Mouse (Mus musculus) thymus, adult 2 months (tissue): ENCODE measurements around the gene Sema4d. TPM values are rescaled to one million over a fixed set of nuclear protein-coding genes. Genes with fewer than 3 reads are reported as not detected.
A peak's percentile ranks its signal among the peaks of the same experiment; 100 is the strongest.

Experiments used
- DNase-seq: peaks from one replicate; pipeline ENCODE4 v3.0.0; 2021
- H3K27ac ChIP-seq: fragments of 200-500 bp; 2 replicates; pipeline ENCODE4 v1.5.1; 2012; ENCODE audit warnings: low read length, control low read depth; ENCODE audit not compliant: control insufficient read depth, insufficient read depth
- H3K27me3 ChIP-seq: fragments of 200-500 bp; 2 replicates; pipeline ENCODE4 v1.6.1; 2012; ENCODE audit warnings: mild to moderate bottlenecking, low read length, moderate library complexity, mixed read lengths; ENCODE audit not compliant: control insufficient read depth, insufficient read depth
- H3K36me3 ChIP-seq: fragments of 200-500 bp; 2 replicates; pipeline ENCODE4 v1.6.1; 2012; ENCODE audit warnings: mild to moderate bottlenecking, low read length, moderate library complexity; ENCODE audit not compliant: control insufficient read depth, insufficient read depth
- H3K4me1 ChIP-seq: fragments of 200-500 bp; replicated peaks from 2 replicates; pipeline ENCODE4 v1.6.1; 2012; ENCODE audit warnings: low read length; ENCODE audit not compliant: control insufficient read depth, insufficient read depth
- H3K4me3 ChIP-seq: fragments of 200-500 bp; 2 replicates; pipeline ENCODE4 v1.5.1; 2012; ENCODE audit warnings: mild to moderate bottlenecking, low read length, control low read depth, moderate library complexity; ENCODE audit not compliant: control insufficient read depth, insufficient read depth
- CTCF ChIP-seq: fragments of 200-500 bp; IDR thresholded peaks from 2 replicates; pipeline ENCODE4 v1.5.1; 2012; ENCODE audit warnings: mild to moderate bottlenecking, control low read depth, low read length, moderate library complexity, borderline replicate concordance; ENCODE audit not compliant: control insufficient read depth, poor library complexity, insufficient read depth; ENCODE audit errors: extremely low read depth
- POLR2A ChIP-seq: fragments of 200-500 bp; IDR thresholded peaks from 2 replicates; pipeline ENCODE4 v1.6.1; 2012; ENCODE audit warnings: mild to moderate bottlenecking, low read length, control low read depth, moderate library complexity; ENCODE audit not compliant: control insufficient read depth, poor library complexity, insufficient read depth; ENCODE audit errors: extremely low read depth
- WGBS: fragments of 180-500 bp; shearing (Covaris S2); methylation state at CpG from one replicate; pipeline ENCODE4 v1.1.7; 2018; 5-methylcytosine and 5-hydroxymethylcytosine counted together
- polyA plus RNA-seq: library from polyadenylated mRNA; depleted of rRNA; stranded (reverse); fragments of >200 nt; gene quantifications from 2 replicates; pipeline ENCODE4 v1.2.3, GENCODE M21; 2012

The Sema4d gene
- polyA plus RNA-seq, 1 experiment = 156 TPM

DNA sequence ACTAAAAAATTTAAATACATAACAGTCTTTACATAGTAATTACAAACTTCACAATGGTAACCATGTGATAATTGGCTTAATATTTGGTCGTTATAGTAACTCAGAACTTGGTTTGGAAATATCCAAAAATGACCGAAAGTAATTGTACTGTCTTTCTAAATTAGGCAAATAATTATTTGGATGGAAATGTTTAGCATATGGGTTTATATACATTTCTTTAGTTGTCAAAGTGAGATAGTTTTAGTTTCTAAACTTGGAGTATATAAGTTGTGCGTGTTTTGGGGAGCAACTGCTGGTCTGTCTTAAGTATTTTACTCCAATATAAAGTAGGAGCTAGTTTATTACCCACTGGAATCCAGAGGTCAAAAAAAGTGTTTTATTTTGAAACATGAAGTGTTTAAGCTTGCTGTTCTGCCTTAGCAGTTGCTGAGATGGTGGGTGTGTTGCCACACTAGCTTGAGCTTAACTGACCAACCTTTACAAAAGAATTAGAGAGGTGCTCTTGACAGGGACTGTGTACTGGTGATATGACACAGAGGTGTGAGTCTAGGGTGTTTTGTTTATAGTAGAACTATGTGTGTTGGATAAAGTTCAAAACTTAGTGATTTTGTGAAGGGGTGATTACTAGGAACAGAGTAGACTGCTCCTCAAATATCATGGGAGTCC, 147.1 kb downstream of the Sema4d start:
- WGBS = 21% methylated on average over 3 of the region's 3 CpGs
- TF ChIP-seq CTCF = no peak
- no peak for TF ChIP-seq POLR2A
- Histone ChIP-seq H3K27me3 (no peaks in the 10 kb centered on the region), H3K4me1 (peaks cover 14% of the 10 kb centered on the region), H3K36me3 (no peaks in the 10 kb centered on the region), H3K4me3 (no peak overlapping the region), H3K27ac (no peak overlapping the region)
- DNase-seq = no peak

GRCm38 (mm10) chr13:51645872-51646271, 147.7 kb downstream of the Sema4d start:
- no peak for TF ChIP-seq CTCF
- no peak for TF ChIP-seq POLR2A
- H3K27ac ChIP-seq = no peak overlapping the region
- WGBS = 1% methylated on average over 7 of the region's 7 CpGs
- H3K4me3 ChIP-seq = peak overlapping the region; percentile 89
- H3K36me3 ChIP-seq = no peaks in the 10 kb centered on the region
- peak; percentile 12 for DNase-seq
- H3K4me1 ChIP-seq = peaks cover 9% of the 10 kb centered on the region; the same call in 1 of the 2 replicates
- H3K27me3 ChIP-seq = no peaks in the 10 kb centered on the region

GRCm38 (mm10) chr13:51644829-51645789, 148.4 kb downstream of the Sema4d start, which contains the start of gene Cks2:
Gene Cks2, plus strand, starts transcription at chr13:51645232.
- under 1% methylated on average over 83 of the region's 83 CpGs for WGBS
- Histone ChIP-seq H3K36me3 (no peaks in the 10 kb centered on the region), H3K27me3 (no peaks in the 10 kb centered on the region), H3K27ac (peak within 1 kb of the TSS; percentile 62), H3K4me1 (peaks cover 9% of the 10 kb centered on the region; the same call in 1 of the 2 replicates), H3K4me3 (peak within 1 kb of the TSS; percentile 89)
- DNase-seq = peak; percentile 97
- TF ChIP-seq CTCF (peak; percentile 56; the same call in 1 of the 2 replicates), POLR2A (peak; percentile 69)

- Histone ChIP-seq H3K4me3 (peak overlapping the region; percentile 82), H3K27ac (peak overlapping the region; percentile 62), H3K36me3 (no peaks in the 10 kb centered on the region), H3K4me1 (peaks cover 9% of the 10 kb centered on the region; the same call in 1 of the 2 replicates), H3K27me3 (no peaks in the 10 kb centered on the region)
- no peak for DNase-seq
- whole genome bisulfite sequencing = 51% methylated on average over 20 of the region's 20 CpGs
- TF ChIP-seq POLR2A (no peak), CTCF (no peak)
Observed at GRCm38 (mm10) chr13:51643924-51644828, 149.4 kb downstream of the Sema4d start.

- Histone ChIP-seq H3K4me1 (peaks cover 9% of the 10 kb centered on the region; the same call in 1 of the 2 replicates), H3K4me3 (no peak overlapping the region), H3K27me3 (no peaks in the 10 kb centered on the region), H3K27ac (no peak overlapping the region), H3K36me3 (no peaks in the 10 kb centered on the region)
- TF ChIP-seq POLR2A (no peak), CTCF (no peak)
- no peak for DNase-seq
- WGBS = 77% methylated on average over 11 of the region's 11 CpGs
Observed at GRCm38 (mm10) chr13:51642171-51642778, 151.3 kb downstream of the Sema4d start.
